Mouse (Mus musculus): Measurements from ENCODE around the gene Lrig1. TPM values are rescaled to one million over a fixed set of nuclear protein-coding genes. Genes with fewer than 3 reads are reported as not detected.

Gene Lrig1
- total and polyA plus RNA-seq, 3 experiments = 0.58 to 0.75 TPM; not detected in 1

DNA sequence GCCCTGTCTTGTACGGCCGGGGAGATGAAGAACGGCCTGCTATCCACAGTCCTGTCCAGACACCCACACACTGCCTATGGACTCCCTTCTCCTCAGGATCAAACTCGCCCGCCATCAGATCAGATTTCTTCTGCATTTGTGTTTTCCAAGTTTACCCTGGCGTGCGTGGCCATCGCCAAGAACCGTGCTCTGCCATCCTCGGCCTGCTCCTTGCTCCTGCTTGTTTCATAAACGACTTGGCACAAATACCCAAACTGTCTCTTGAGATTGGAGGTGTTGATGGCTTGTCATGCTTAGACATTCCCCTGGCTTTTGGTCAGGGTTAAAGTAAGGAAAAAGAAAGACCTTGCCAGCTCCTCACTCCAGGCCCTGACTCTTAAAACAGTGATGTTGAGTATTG is 105.2 kb downstream of the Lrig1 start:
- TF ChIP-seq POLR2A (IDR thresholded peaks at IDR 0.05; ENCODE audit: control insufficient read depth in 1 of 2, insufficient read depth in 1 of 2, low read depth in 1 of 2, low read length in 2 of 2, poor library complexity in 1 of 2) (no peak), USF2 (IDR thresholded peaks at IDR 0.05; ENCODE audit: borderline replicate concordance in 1 of 2, insufficient read depth in 1 of 2, low read depth in 1 of 2, low read length in 2 of 2) (no peak), POLR2AphosphoS2 (IDR thresholded peaks at IDR 0.05; ENCODE audit: low read length) (no peak), USF1 (IDR thresholded peaks at IDR 0.05; ENCODE audit: low read depth, low read length) (no peak), MAX (IDR thresholded peaks at IDR 0.05; ENCODE audit: low read length) (no peak), ETS1 (IDR thresholded peaks at IDR 0.05; ENCODE audit: low read depth, low read length) (no peak), TAL1 (IDR thresholded peaks at IDR 0.05; ENCODE audit: low read length) (no peak), CHD1 (IDR thresholded peaks at IDR 0.05; ENCODE audit: low read depth, low read length) (no peak), HCFC1 (IDR thresholded peaks at IDR 0.05; ENCODE audit: low read depth, low read length) (no peak), MEF2A (IDR thresholded peaks at IDR 0.05; ENCODE audit: extremely low read depth, insufficient replicate concordance, low read depth, low read length, poor library complexity, severe bottlenecking) (no peak), ZC3H11A (IDR thresholded peaks at IDR 0.05; ENCODE audit: low read depth, low read length) (no peak), MXI1 (IDR thresholded peaks at IDR 0.05; ENCODE audit: low read depth, low read length) (no peak), SIN3A (IDR thresholded peaks at IDR 0.05; ENCODE audit: low read length) (no peak), BHLHE40 (IDR thresholded peaks at IDR 0.05; ENCODE audit: borderline replicate concordance, low read depth, low read length) (no peak), ZKSCAN1 (IDR thresholded peaks at IDR 0.05; ENCODE audit: low read depth, low read length) (no peak), KAT2A (conservative IDR thresholded peaks at IDR 0.05; ENCODE audit: low read depth, low read length) (no peak), EP300 (IDR thresholded peaks at IDR 0.05; ENCODE audit: low read depth in 1 of 2, low read length in 2 of 2) (no peak)
- H3K27ac ChIP-seq (ENCODE audit: control insufficient read depth, low read depth, low read length) = no peak overlapping the region
- no peaks in the 10 kb centered on the region for H3K36me3 ChIP-seq (ENCODE audit: control insufficient read depth in 1 of 2, insufficient read depth in 2 of 2, low read length in 2 of 2)
- no peaks in the 10 kb centered on the region for H3K27me3 ChIP-seq (ENCODE audit: control insufficient read depth in 1 of 2, insufficient read depth in 2 of 2, low read length in 2 of 2)
- H3K9ac ChIP-seq (ENCODE audit: control insufficient read depth, low read depth, low read length, poor library complexity, severe bottlenecking) = no peak overlapping the region
- H3K79me2 ChIP-seq (ENCODE audit: control insufficient read depth, insufficient read depth, low read length, poor library complexity) = no peaks in the 10 kb centered on the region
- no peaks in the 10 kb centered on the region for H3K9me3 ChIP-seq (replicated peaks; ENCODE audit: insufficient read depth, low read length)
- DNase-seq (ENCODE audit: low read depth, low spot score) = no peak
- H3K4me3 ChIP-seq (ENCODE audit: control insufficient read depth in 1 of 2, insufficient read depth in 1 of 2, low read depth in 2 of 2, low read length in 2 of 2) = no peak overlapping the region
- H3K4me1 ChIP-seq (ENCODE audit: control insufficient read depth in 1 of 2, insufficient read depth in 2 of 2, low read length in 2 of 2) = no peaks in the 10 kb centered on the region

DNA sequence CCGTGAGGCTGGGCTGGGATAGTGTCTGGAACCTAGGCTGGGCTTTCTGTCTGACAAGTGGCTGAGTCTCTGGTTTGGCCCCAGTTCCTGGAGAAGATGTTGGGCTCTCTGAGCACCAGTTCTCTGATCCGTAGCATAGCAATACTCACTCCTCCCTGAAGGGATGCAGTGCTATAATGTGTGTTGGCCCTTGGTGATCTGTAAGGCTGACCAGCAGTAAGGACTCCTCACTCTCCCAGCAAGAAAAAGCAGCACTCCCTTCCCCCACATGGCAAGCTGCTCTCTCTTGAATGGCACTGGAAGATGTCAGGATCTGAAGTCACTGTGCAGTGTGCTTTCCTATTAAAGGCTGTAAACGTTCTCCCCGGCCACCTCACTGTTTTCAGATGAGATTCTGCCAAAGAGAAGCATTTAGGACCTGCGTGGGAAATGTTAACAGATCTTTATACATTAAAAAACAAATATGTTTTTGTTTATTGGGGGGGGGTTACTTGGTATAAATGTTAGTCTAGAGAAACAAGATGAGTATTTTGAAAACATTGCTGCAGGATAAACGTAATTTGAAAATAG is 105.8 kb downstream of the Lrig1 start:
- TF ChIP-seq MAZ (IDR thresholded peaks at IDR 0.05; ENCODE audit: low read depth, low read length) (no peak), ZC3H11A (IDR thresholded peaks at IDR 0.05; ENCODE audit: low read depth, low read length) (no peak), JUND (IDR thresholded peaks at IDR 0.05; ENCODE audit: low read depth, low read length) (no peak), TAL1 (IDR thresholded peaks at IDR 0.05; ENCODE audit: low read length) (no peak), MAX (IDR thresholded peaks at IDR 0.05; ENCODE audit: low read length) (no peak), USF1 (IDR thresholded peaks at IDR 0.05; ENCODE audit: low read depth, low read length) (no peak), E2F4 (IDR thresholded peaks at IDR 0.05; ENCODE audit: borderline replicate concordance, low read depth, low read length) (no peak), MAFK (IDR thresholded peaks at IDR 0.05; ENCODE audit: borderline replicate concordance, low read depth, low read length) (no peak), TBP (IDR thresholded peaks at IDR 0.05; ENCODE audit: low read depth, low read length) (no peak), ELF1 (IDR thresholded peaks at IDR 0.05; ENCODE audit: low read depth, low read length) (no peak), CHD1 (IDR thresholded peaks at IDR 0.05; ENCODE audit: low read depth, low read length) (no peak), NRF1 (IDR thresholded peaks at IDR 0.05; ENCODE audit: insufficient read depth, low read depth, low read length, poor library complexity, severe bottlenecking) (no peak), HCFC1 (IDR thresholded peaks at IDR 0.05; ENCODE audit: low read depth, low read length) (no peak), GABPA (IDR thresholded peaks at IDR 0.05; ENCODE audit: low read depth, low read length) (no peak), MEF2A (IDR thresholded peaks at IDR 0.05; ENCODE audit: extremely low read depth, insufficient replicate concordance, low read depth, low read length, poor library complexity, severe bottlenecking) (no peak), NELFE (IDR thresholded peaks at IDR 0.05; ENCODE audit: low read depth, low read length) (no peak), ZMIZ1 (IDR thresholded peaks at IDR 0.05; ENCODE audit: low read depth, low read length) (no peak)
- H3K36me3 ChIP-seq (ENCODE audit: control insufficient read depth in 1 of 2, insufficient read depth in 2 of 2, low read length in 2 of 2) = no peaks in the 10 kb centered on the region

More for the DNA sequence above, 105.8 kb downstream of the Lrig1 start:
- Histone ChIP-seq H3K27ac (ENCODE audit: control insufficient read depth, low read depth, low read length) (no peak overlapping the region), H3K79me2 (ENCODE audit: control insufficient read depth, insufficient read depth, low read length, poor library complexity) (no peaks in the 10 kb centered on the region), H3K9ac (ENCODE audit: control insufficient read depth, low read depth, low read length, poor library complexity, severe bottlenecking) (no peak overlapping the region), H3K9me3 (replicated peaks; ENCODE audit: insufficient read depth, low read length) (no peaks in the 10 kb centered on the region), H3K4me1 (ENCODE audit: control insufficient read depth in 1 of 2, insufficient read depth in 2 of 2, low read length in 2 of 2) (no peaks in the 10 kb centered on the region), H3K4me3 (ENCODE audit: control insufficient read depth in 1 of 2, insufficient read depth in 1 of 2, low read depth in 2 of 2, low read length in 2 of 2) (no peak overlapping the region), H3K27me3 (ENCODE audit: control insufficient read depth in 1 of 2, insufficient read depth in 2 of 2, low read length in 2 of 2) (no peaks in the 10 kb centered on the region)
- DNase-seq (ENCODE audit: low read depth, low spot score) = no peak
